Mouse (Mus musculus) heart, postnatal 4 days (tissue): Measurements from ENCODE around the gene Gpr4. TPM values are rescaled to one million over a fixed set of nuclear protein-coding genes. Genes with fewer than 3 reads are reported as not detected.

ENCODE experiments used
- DNase-seq: peaks from one replicate; pipeline ENCODE4 v3.0.0; 2021
- microRNA-seq, 2 experiments: library from miRNA; unstranded; fragments of <30 nt; microRNA quantifications; one replicate each; pipeline ENCODE4 v1.2.0; 2021 to 2022
- total RNA-seq, 2 experiments: library from RNA; stranded (reverse); gene quantifications; 2 replicates each; pipeline ENCODE4 v1.2.3; 2021

Gene Gpr4
- total RNA-seq, 2 experiments from 2014 or later: 6.7 to 8.1 TPM

DNA sequence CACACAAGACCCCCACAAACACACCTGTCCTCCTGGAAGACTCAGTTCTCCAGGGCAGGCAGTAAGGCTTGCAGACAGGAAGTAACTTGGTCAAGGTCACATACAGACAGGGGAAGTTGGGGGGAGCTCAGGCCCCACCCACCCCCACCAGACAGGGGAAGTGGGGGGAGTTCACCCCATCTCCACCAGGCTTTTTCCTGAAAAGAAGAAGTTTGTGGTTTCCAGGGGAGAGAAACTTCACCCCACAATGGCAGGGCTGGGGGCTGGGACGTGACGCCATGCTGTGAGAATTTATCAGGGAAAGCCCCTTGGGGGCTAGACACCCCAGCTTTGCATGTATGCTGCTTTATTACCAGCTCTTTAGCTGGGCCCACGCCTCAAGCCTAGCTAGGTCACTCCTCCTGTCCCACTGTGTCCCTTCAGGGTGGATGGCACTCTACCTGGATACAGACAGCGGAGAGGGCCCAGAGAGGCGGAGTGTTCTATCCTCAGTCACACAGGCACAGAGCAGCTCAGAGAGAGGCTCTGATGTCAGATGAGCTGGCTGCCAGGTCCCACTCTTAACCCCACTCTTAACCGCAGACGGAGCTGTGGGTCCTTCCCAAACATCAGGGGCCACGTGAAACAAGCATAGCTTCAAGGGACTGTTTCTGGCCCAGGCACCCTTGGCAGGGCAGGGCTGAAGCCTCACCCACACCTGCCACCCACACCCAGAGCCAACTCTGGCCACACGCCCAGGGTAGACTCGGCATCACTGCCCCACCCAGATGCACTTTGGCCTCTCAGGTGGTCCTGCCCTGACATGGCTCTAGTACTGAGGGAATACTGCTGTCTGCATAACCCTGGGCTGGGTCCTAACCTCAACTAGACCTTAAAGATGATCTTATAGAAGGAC lies 53.8 kb downstream of the Gpr4 start:
- peak; percentile 44 for DNase-seq

DNA sequence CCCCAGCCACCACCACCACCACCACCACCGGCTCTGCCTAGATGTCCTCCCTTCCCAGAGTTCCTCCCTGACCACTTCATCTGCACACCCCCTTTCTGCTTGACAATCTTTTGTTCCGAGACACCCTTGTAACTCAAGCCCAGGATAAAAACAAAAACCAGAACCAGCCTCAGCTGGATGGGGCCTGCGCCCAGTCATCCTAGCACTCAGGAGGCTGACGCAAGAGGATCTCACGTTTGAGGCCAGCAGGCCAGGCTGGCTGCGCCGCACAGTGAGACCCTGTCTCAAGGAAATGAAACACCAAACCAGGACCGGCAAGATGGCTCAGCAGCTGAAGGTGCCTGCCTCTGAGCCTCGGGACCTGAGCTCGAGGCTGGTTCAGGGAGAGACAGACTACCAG lies 54.7 kb downstream of the Gpr4 start:
- no peak for DNase-seq

GRCm38 (mm10) chr7:19268993-19269681 lies 56.8 kb downstream of the Gpr4 start:
- no peak for DNase-seq

- peak; percentile 86 for DNase-seq
Observed at GRCm38 (mm10) chr7:19269721-19270441, 57.5 kb downstream of the Gpr4 start.

DNA sequence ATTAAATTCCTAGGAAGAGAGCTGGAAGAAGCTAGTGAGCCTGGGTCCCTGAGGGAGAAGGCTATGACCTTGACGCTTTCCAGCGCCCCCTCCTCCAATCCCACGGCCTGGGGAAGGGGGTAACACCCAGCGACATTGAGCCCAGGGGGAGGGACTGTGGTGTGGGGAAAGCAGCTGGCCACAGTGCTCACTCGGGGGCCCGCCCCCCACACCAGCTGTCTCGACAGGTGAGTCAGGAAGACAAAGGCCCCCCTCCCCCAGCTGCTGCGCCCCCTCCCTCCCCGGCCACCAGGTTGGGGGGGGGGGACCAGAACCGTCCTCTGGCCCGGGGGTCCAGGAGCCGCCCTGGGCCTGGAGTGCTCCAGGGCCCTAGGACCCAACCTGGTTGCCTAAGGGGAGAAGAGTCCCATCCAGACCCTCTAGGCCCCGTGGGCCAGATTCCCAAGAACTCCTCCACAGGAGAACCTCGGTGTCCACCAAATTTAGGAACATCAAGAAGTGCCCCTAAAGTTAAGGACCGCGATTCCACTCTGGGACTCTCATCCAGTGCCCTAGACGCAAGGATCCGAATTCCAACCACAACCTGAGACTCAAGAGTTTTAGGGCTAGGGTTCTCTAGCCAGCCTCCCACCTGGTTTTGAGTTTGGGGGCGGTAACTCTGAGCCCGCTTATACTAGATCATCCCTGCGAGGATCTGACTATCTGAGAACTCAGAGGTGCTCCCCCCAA lies 58.3 kb downstream of the Gpr4 start:
- DNase-seq: peak; percentile 56

GRCm38 (mm10) chr7:19271238-19272172 lies 59.2 kb downstream of the Gpr4 start, which contains the start of gene Vasp:
TSS of gene Vasp (minus strand) at chr7:19271817.
- DNase-seq: peak; percentile 86

GRCm38 (mm10) chr7:19272173-19272764 lies 59.9 kb downstream of the Gpr4 start:
- DNase-seq: peak; percentile 72

Small RNAs within 50 kb of the gene (microRNA-seq; reads per million reads assigned to microRNA genes)
- gene Mir330: 786 to 842 reads per million in 2 experiments

Other genes with a start within 250 kb of the Gpr4 start
- gene Nanos2, start 225.1 kb upstream of the Gpr4 start, total RNA-seq: under 1 TPM in 1 of 2 experiments, not detected in 1; 0.23 TPM
- gene Mypop, start 221.3 kb upstream of the Gpr4 start, total RNA-seq: 1 to 10 TPM; 1.4 to 1.5 TPM
- 10 to 100 TPM; 27.3 to 32.3 TPM for gene Irf2bp1, start 208.5 kb upstream of the Gpr4 start, total RNA-seq
- not detected for gene Foxa3, start 189.0 kb upstream of the Gpr4 start, total RNA-seq
- 10 to 100 TPM; 57.3 to 62.5 TPM for gene Sympk, start 188.2 kb upstream of the Gpr4 start, total RNA-seq
- not detected for gene Rsph6a, start 157.8 kb upstream of the Gpr4 start, total RNA-seq
- gene Dmwd, start 136.3 kb upstream of the Gpr4 start, total RNA-seq: 10 to 100 TPM; 60.3 to 62.9 TPM
- 100 to 1,000 TPM; 188 to 201 TPM for gene Dmpk, start 128.7 kb upstream of the Gpr4 start, total RNA-seq
- gene Six5, start 117.9 kb upstream of the Gpr4 start, total RNA-seq: 10 to 100 TPM; 10.3 to 10.4 TPM
- under 1 TPM; 0.33 to 0.56 TPM for gene Gm4969, start 94.2 kb upstream of the Gpr4 start, total RNA-seq
- gene Fbxo46, start 92.7 kb upstream of the Gpr4 start, total RNA-seq: 1 to 10 TPM; 5.5 to 7.2 TPM
- 1 to 10 TPM; 6.9 to 7.7 TPM for gene Qpctl, start 63.2 kb upstream of the Gpr4 start, total RNA-seq
- gene Snrpd2, start 62.8 kb upstream of the Gpr4 start, total RNA-seq: 10 to 100 TPM; 95.2 to 99.9 TPM
- gene Gipr, start 46.4 kb upstream of the Gpr4 start, total RNA-seq: 1 to 10 TPM; 1.3 TPM
- 10 to 100 TPM; 70.6 to 77.3 TPM for gene Eml2, start 36.1 kb upstream of the Gpr4 start, total RNA-seq
- 10 to 100 TPM; 54.7 to 60.0 TPM for gene Opa3, start 15.8 kb downstream of the Gpr4 start, total RNA-seq
- 100 to 1,000 TPM; 117 to 119 TPM for gene Vasp, start 59.3 kb downstream of the Gpr4 start, total RNA-seq
- under 1 TPM in 1 of 2 experiments, not detected in 1; 0.26 TPM for gene Ppm1n, start 67.5 kb downstream of the Gpr4 start, total RNA-seq
- 10 to 100 TPM; 30.2 to 32.3 TPM for gene Rtn2, start 70.1 kb downstream of the Gpr4 start, total RNA-seq
- under 1 TPM; 0.52 to 0.86 TPM for gene Fosb, start 97.5 kb downstream of the Gpr4 start, total RNA-seq
- gene Ercc1, start 132.2 kb downstream of the Gpr4 start, total RNA-seq: 10 to 100 TPM; 42.4 to 43.5 TPM
- gene Cd3eap, start 146.9 kb downstream of the Gpr4 start, total RNA-seq: 1 to 10 TPM; 9.0 to 9.5 TPM
- gene Ppp1r13l, start 147.2 kb downstream of the Gpr4 start, total RNA-seq: 10 to 100 TPM; 39.0 to 47.2 TPM
- 10 to 100 TPM; 13.8 to 18.6 TPM for gene Ercc2, start 169.5 kb downstream of the Gpr4 start, total RNA-seq
- under 1 TPM; 0.33 to 0.36 TPM for gene Klc3, start 191.6 kb downstream of the Gpr4 start, total RNA-seq
- 1,000 to 10,000 TPM; 2,784 to 3,078 TPM for gene Ckm, start 192.2 kb downstream of the Gpr4 start, total RNA-seq
- gene Mark4, start 246.3 kb downstream of the Gpr4 start, total RNA-seq: 10 to 100 TPM; 28.8 to 30.3 TPM